Mouse (Mus musculus) liver, embryonic 16.5 days (tissue): ENCODE measurements around the gene Mical3. TPM values are rescaled to one million over a fixed set of nuclear protein-coding genes. Genes with fewer than 3 reads are reported as not detected.
A peak's percentile ranks its signal among the peaks of the same experiment; 100 is the strongest.

Experiments
- ATAC-seq: fragments of 200-750 bp; cut with Nextera tagmentation; 2 replicates; pipeline ENCODE4 v1.8.0; 2017; ENCODE audit warnings: low read depth, mild to moderate bottlenecking, moderate number of reproducible peaks, moderate library complexity
- H3K27ac ChIP-seq: fragments of 300-500 bp; sonication (generic); 2 replicates; pipeline ENCODE4 v1.5.1; 2014; ENCODE audit warnings: mild to moderate bottlenecking, low read length
- H3K27me3 ChIP-seq: fragments of 300-500 bp; sonication (generic); 2 replicates; pipeline ENCODE4 v1.6.1; 2014; ENCODE audit warnings: low read depth, low read length, mixed read lengths; ENCODE audit not compliant: control insufficient read depth, insufficient read depth
- H3K36me3 ChIP-seq: fragments of 300-500 bp; sonication (generic); 2 replicates; pipeline ENCODE4 v1.6.1; 2014; ENCODE audit warnings: mild to moderate bottlenecking; ENCODE audit not compliant: control insufficient read depth, insufficient read depth
- H3K4me1 ChIP-seq: fragments of 300-500 bp; sonication (generic); 2 replicates; pipeline ENCODE4 v1.6.1; 2014; ENCODE audit warnings: low read depth, low read length, mixed read lengths; ENCODE audit not compliant: control insufficient read depth
- H3K4me2 ChIP-seq: fragments of 300-500 bp; sonication (generic); 2 replicates; pipeline ENCODE4 v1.6.1; 2014; ENCODE audit warnings: low read depth, low read length, mixed read lengths
- H3K4me3 ChIP-seq: fragments of 300-500 bp; sonication (generic); 2 replicates; pipeline ENCODE4 v1.5.1; 2014; ENCODE audit warnings: low read depth, mild to moderate bottlenecking, low read length
- H3K9ac ChIP-seq: fragments of 300-500 bp; sonication (generic); 2 replicates; pipeline ENCODE4 v1.6.1; 2014; ENCODE audit warnings: low read depth, low read length
- H3K9me3 ChIP-seq: fragments of 300-500 bp; sonication (generic); replicated peaks from 2 replicates; pipeline ENCODE4 v1.6.1; 2016; ENCODE audit warnings: low read length; ENCODE audit not compliant: control insufficient read depth
- WGBS: fragments of 180-500 bp; shearing (Covaris S2); extraction: QIAGEN DNeasy Blood & Tissue Kit; methylation state at CpG from one replicate; pipeline ENCODE4 v1.1.7; 2014; ENCODE audit not compliant: insufficient replicate concordance; 5-methylcytosine and 5-hydroxymethylcytosine counted together
- polyA plus RNA-seq: library from polyadenylated mRNA; unstranded; fragments of >200 nt; fragmentation: Nextera tagmentation; extraction: Ambion mirVana; gene quantifications from 2 replicates; pipeline ENCODE4 v1.2.1, GENCODE M21; 2015

Gene Mical3
- polyA plus RNA-seq, 1 experiment from 2014 or later = 9.2 TPM

- H3K36me3 ChIP-seq = no peaks in the 10 kb centered on the region
- no peak overlapping the region for H3K4me3 ChIP-seq
- no peak for ATAC-seq
- WGBS = 61% methylated on average over 5 of the region's 5 CpGs
- H3K9ac ChIP-seq = no peak overlapping the region
- no peak overlapping the region for H3K4me2 ChIP-seq
- H3K4me1 ChIP-seq = peaks cover 18% of the 10 kb centered on the region
- H3K27me3 ChIP-seq = peaks cover 23% of the 10 kb centered on the region
- H3K9me3 ChIP-seq = no peaks in the 10 kb centered on the region
- H3K27ac ChIP-seq = no peak overlapping the region
Observed at GRCm38 (mm10) chr6:121126202-121126601, 4.6 kb downstream of the Mical3 start.

GRCm38 (mm10) chr6:121122739-121123241, 8.0 kb downstream of the Mical3 start:
- H3K4me1 ChIP-seq = peaks cover 2% of the 10 kb centered on the region
- WGBS = 60% methylated on average over 5 of the region's 5 CpGs

DNA sequence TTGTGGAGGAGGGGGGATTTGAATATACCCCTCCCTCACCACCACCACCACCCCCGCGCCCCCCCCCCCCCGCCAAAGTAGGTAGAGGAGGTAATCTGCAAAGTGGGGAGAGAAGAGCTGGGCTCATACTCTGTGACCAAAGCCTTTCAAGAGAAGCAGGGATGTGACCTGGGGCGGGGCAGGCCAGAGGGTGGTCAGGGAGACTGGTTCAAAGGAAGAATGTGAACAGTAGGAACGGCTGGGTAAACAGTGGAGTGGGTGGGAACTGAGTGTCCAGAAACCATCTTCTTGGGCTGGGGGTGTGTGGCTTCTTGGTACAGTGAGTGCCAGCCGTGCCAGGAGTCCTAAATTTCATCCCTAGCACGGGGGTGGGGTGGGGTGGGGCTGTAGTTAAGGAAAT, 10.0 kb downstream of the Mical3 start:
- Histone ChIP-seq H3K27ac (no peak overlapping the region), H3K4me3 (no peak overlapping the region), H3K4me1 (peaks cover 6% of the 10 kb centered on the region), H3K4me2 (no peak overlapping the region), H3K27me3 (no peaks in the 10 kb centered on the region), H3K9ac (no peak overlapping the region), H3K9me3 (no peaks in the 10 kb centered on the region), H3K36me3 (no peaks in the 10 kb centered on the region)
- no peak for ATAC-seq
- 49% methylated on average over 6 of the region's 7 CpGs for WGBS

More at GRCm38 (mm10) chr6:121122739-121123241, 8.0 kb downstream of the Mical3 start:
- H3K27ac ChIP-seq = peak overlapping the region; percentile 61
- H3K27me3 ChIP-seq = no peaks in the 10 kb centered on the region
- no peaks in the 10 kb centered on the region for H3K9me3 ChIP-seq
- H3K4me3 ChIP-seq = no peak overlapping the region
- H3K36me3 ChIP-seq = no peaks in the 10 kb centered on the region
- ATAC-seq = peak; percentile 86
- H3K4me2 ChIP-seq = 0 out of 2 replicates have a peak overlapping the region, but pooled peaks have one; percentile 2
- H3K9ac ChIP-seq = no peak overlapping the region

GRCm38 (mm10) chr6:121117971-121118755, 12.6 kb downstream of the Mical3 start:
- Histone ChIP-seq H3K36me3 (no peaks in the 10 kb centered on the region), H3K9ac (no peak overlapping the region), H3K9me3 (no peaks in the 10 kb centered on the region), H3K27me3 (no peaks in the 10 kb centered on the region), H3K4me1 (peaks cover 6% of the 10 kb centered on the region), H3K4me3 (no peak overlapping the region), H3K4me2 (no peak overlapping the region), H3K27ac (no peak overlapping the region)
- 79% methylated on average over 15 of the region's 15 CpGs for WGBS
- no peak for ATAC-seq

- H3K4me3 ChIP-seq = no peak overlapping the region
- H3K27me3 ChIP-seq = no peaks in the 10 kb centered on the region
- H3K9me3 ChIP-seq = no peaks in the 10 kb centered on the region
- no peak overlapping the region for H3K9ac ChIP-seq
- H3K27ac ChIP-seq = no peak overlapping the region
- no peak overlapping the region for H3K4me2 ChIP-seq
- no peaks in the 10 kb centered on the region for H3K36me3 ChIP-seq
- WGBS = 70% methylated on average over 4 of the region's 4 CpGs
- peaks cover 12% of the 10 kb centered on the region for H3K4me1 ChIP-seq
- ATAC-seq = no peak
Observed at GRCm38 (mm10) chr6:121117142-121117541, 13.7 kb downstream of the Mical3 start.

DNA sequence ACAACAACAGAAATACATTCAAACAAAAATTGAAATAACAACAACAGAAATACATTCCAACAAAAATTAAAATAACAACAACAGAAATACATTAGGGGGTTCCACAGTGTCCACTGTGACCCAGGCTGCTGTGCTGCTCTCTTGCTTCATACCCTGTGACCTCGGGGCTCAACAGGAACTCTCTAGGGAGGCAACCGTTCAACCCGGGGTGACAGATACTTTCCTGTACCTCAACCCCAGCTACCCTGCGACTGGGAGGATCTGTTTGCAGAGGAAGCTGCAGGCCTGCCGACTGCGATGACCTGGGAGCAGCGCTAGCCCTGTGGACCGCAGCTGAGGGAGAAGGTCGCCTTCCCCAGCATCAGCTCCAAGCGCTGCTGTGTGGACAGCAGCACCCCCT, 14.4 kb downstream of the Mical3 start:
- Histone ChIP-seq H3K4me3 (no peak overlapping the region), H3K9ac (no peak overlapping the region), H3K27ac (no peak overlapping the region), H3K4me2 (no peak overlapping the region), H3K9me3 (no peaks in the 10 kb centered on the region), H3K4me1 (peaks cover 19% of the 10 kb centered on the region), H3K36me3 (no peaks in the 10 kb centered on the region), H3K27me3 (no peaks in the 10 kb centered on the region)
- ATAC-seq = peak; percentile 12; the same call in 1 of the 2 replicates
- 35% methylated on average over 10 of the region's 10 CpGs for WGBS

DNA sequence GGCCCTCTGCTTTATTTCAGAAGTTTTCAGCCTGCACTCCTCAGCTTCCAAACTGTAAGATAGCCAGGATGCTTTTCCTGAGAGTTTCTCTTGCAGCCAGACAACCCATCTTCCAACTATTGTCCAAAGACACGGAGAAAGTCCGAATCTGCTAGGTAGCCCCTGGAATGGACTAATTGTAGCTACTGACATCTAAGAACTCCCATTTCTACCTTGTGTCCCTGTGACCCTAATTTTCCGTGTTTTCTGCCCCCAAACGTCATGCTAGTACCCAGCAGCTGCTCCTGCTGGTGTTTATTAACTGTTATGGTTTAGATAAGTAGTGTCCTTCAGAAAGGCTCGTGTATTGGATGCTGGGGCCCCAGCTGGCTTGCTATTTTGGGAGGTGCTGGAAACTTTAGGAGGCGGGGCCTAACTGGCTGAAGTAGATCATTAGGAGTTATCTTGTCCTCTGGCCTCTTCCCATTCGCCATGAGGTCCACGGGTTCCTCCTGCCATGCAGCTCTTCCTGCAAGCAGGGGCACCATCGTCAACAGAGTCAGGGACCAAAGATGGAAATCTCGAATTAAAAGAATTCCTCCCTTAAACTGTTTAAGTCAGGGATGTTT, 19.2 kb downstream of the Mical3 start:
- no peaks in the 10 kb centered on the region for H3K27me3 ChIP-seq
- no peaks in the 10 kb centered on the region for H3K9me3 ChIP-seq
- H3K4me3 ChIP-seq = peak overlapping the region; percentile 28
- 26% methylated on average over 10 of the region's 10 CpGs for WGBS
- H3K4me1 ChIP-seq = peaks cover 41% of the 10 kb centered on the region
- H3K4me2 ChIP-seq = peak overlapping the region; percentile 75
- ATAC-seq = peak; percentile 70
- peaks cover 7% of the 10 kb centered on the region for H3K36me3 ChIP-seq
- H3K9ac ChIP-seq = peak overlapping the region; percentile 58
- H3K27ac ChIP-seq = peak overlapping the region; percentile 94

DNA sequence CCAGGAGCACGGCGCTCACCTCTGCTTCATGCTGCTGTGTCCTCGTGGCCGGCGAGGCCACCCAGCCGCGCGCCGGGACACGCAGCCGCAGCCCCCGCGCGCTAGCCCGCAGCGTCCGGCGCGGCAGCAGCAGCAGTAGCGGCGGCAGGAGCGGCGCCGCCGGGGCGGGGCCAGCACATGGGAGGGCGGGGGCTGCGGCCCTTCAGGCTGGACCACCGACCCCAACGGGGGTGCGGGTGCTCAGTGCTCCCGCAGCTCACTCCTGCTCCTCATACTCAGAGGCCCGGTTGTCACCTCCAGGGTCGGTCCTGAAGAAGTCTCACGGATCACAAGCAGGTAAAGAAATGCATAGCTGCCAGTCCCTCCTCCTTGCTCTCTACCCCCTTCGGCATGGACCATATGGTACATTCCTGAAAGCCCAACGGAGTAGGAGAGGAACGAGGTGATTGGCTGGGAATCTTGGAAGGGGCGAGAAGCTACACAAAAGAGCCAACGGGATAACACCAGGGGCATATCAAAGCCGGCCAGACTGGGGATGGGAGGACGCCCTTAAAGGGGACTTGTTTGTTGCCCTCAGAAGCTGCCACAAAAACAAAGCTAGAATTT, 20.7 kb downstream of the Mical3 start:
- peak; percentile 93 for ATAC-seq
- H3K4me3 ChIP-seq = peak overlapping the region; percentile 96
- H3K27ac ChIP-seq = peak overlapping the region; percentile 94
- 0% methylated on average over 29 of the region's 42 CpGs for WGBS
- H3K4me2 ChIP-seq = peak overlapping the region; percentile 75
- no peaks in the 10 kb centered on the region for H3K9me3 ChIP-seq
- H3K4me1 ChIP-seq = peaks cover 45% of the 10 kb centered on the region
- H3K9ac ChIP-seq = peak overlapping the region; percentile 98
- peaks cover 9% of the 10 kb centered on the region for H3K36me3 ChIP-seq
- no peaks in the 10 kb centered on the region for H3K27me3 ChIP-seq
